Mouse (Mus musculus): Measurements from ENCODE around the gene Dgkd.

GRCm38 (mm10) chr1:87881726-87882125 lies 28.6 kb downstream of the Dgkd start:
- no peak for TF ChIP-seq CTCF (IDR thresholded peaks at IDR 0.05; ENCODE audit: borderline replicate concordance, insufficient read depth, low read length)
- TF ChIP-seq POLR2A (IDR thresholded peaks at IDR 0.05; ENCODE audit: low read depth, low read length), result no peak
